In the genomic region with DNA sequence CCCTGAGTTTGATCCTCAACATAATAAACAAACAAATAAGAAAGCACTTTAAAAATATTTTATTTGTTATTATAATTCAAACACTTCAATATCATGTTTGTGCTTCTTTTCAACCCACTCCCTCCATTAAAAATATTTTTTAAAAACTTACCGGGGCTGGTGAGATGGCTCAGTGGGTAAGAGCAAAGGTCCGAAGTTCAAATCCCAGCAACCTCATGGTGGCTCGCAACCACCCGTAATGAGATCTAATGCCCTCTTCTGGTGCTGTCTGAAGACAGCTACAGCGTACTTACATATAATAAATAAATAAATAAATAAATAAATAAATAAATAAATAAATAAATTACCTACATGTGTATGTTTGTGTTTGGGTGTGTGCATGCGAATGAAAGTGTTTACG, we compare ENCODE assay signal across 16 mouse cellular contexts. TPM values are rescaled to one million over a fixed set of nuclear protein-coding genes. Genes with fewer than 3 reads are reported as not detected.
"Had no signal": no experiment of that assay in that cellular context is flagged by ENCODE, and none has a peak within 500 bp of the region (broad histone marks: within the 10 kb centered on the region; RNA-seq: fewer than 3 reads in every experiment).

No protein-coding gene starts in this region.

- H3K9me3 ChIP-seq: midbrain, embryonic 12.5 days; neural tube, embryonic 13.5 days; neural tube, embryonic 15.5 days had no signal

- H3K27me3 ChIP-seq: midbrain, embryonic 12.5 days; neural tube, embryonic 13.5 days; neural tube, embryonic 15.5 days had no signal

- ATAC-seq: midbrain, embryonic 16.5 days had no signal

- H3K4me3 ChIP-seq: midbrain, embryonic 10.5 days; midbrain, embryonic 12.5 days; myocyte; neural tube, embryonic 13.5 days; neural tube, embryonic 15.5 days had no signal

- DNase-seq: right cerebral cortex, postnatal 25 days had no signal

- H3K4me1 ChIP-seq: midbrain, embryonic 10.5 days; midbrain, embryonic 12.5 days; neural tube, embryonic 13.5 days; neural tube, embryonic 15.5 days had no signal

- H3K27ac ChIP-seq: liver, embryonic 14.5 days; midbrain, embryonic 10.5 days; midbrain, embryonic 12.5 days; neural tube, embryonic 13.5 days; neural tube, embryonic 15.5 days had no signal

- H3K36me3 ChIP-seq: midbrain, embryonic 10.5 days; midbrain, embryonic 12.5 days; neural tube, embryonic 13.5 days; neural tube, embryonic 15.5 days had no signal

- H3K4me2 ChIP-seq: lung, embryonic 14.5 days; midbrain, embryonic 12.5 days; neural tube, embryonic 13.5 days; neural tube, embryonic 15.5 days had no signal

- H3K9ac ChIP-seq: liver, embryonic 14.5 days; lung, embryonic 14.5 days; midbrain, embryonic 12.5 days; neural tube, embryonic 13.5 days; neural tube, embryonic 15.5 days had no signal

RNA-seq across cellular contexts. Expression of a gene that starts 58.8 kb away (rescaled TPM):
- total RNA-seq: megakaryocyte, adult 5-6 weeks; megakaryocyte-erythroid progenitor cell, adult 5-6 weeks had no signal
- polyA plus RNA-seq: liver, embryonic 14.5 days; liver, embryonic 16.5 days; lung, embryonic 14.5 days; midbrain, embryonic 10.5 days; midbrain, embryonic 12.5 days; midbrain, embryonic 14.5 days; midbrain, embryonic 16.5 days; neural tube, embryonic 11.5 days; neural tube, embryonic 13.5 days; neural tube, embryonic 15.5 days; stomach, embryonic 14.5 days; stomach, embryonic 16.5 days had no signal
